Mouse (Mus musculus) ES-Bruce4 (cell line): Measurements from ENCODE around the gene Tnfsf10.

ENCODE experiments used
- CTCF ChIP-seq: IDR thresholded peaks from one replicate; pipeline ENCODE4 v1.8.1; 2011; ENCODE audit warnings: low read depth, low read length
- POLR2A ChIP-seq: IDR thresholded peaks from one replicate; pipeline ENCODE4 v1.8.1; 2011; ENCODE audit warnings: low read length; ENCODE audit not compliant: insufficient read depth

DNA sequence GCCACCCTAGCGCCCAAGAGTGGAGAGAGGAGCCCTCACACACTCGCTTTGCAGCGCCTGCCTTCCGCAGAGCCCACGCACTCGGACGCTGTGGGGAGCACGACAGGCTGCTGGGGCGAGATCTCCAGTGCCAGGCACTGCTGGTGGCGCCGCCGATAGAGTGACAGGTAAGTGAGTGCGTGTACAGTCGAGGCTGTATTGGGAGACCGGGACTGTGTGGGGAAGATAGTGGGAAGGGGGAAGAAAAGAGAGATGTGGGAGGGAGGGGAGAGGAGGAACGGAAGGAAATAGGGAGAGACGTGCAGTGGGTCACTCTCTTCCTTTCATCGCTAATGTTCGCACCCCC lies 54.4 kb downstream of the Tnfsf10 start, which contains the start of gene Ghsr:
- TF ChIP-seq CTCF (no peak), POLR2A (no peak)
